ENCODE assay signal across 15 mouse cellular contexts in genomic region chr13:68749801-68750200, GRCm38 (mm10).
A peak's percentile ranks its signal among the peaks of the same experiment; 100 is the strongest.
DNase-seq lines count a peak whose midpoint lies in the region; ATAC-seq and TF ChIP-seq lines count a peak whose summit lies in the region.
"Had no signal": no experiment of that assay in that cellular context is flagged by ENCODE, and none has a peak within 500 bp of the region (broad histone marks: within the 10 kb centered on the region; RNA-seq: fewer than 3 reads in every experiment).

No protein-coding gene starts in this region.

- H3K36me3 ChIP-seq in forebrain, postnatal 0 days (ENCODE audit: insufficient read depth) = no peaks in the 10 kb centered on the region
- H3K36me3 ChIP-seq in forebrain, embryonic 15.5 days = no peaks in the 10 kb centered on the region
- no peaks in the 10 kb centered on the region for H3K36me3 ChIP-seq in embryonic facial prominence, embryonic 14.5 days (ENCODE audit: control insufficient read depth, insufficient read depth, low read length)
- H3K36me3 ChIP-seq: forebrain, embryonic 10.5 days had no signal

- no peak for TF ChIP-seq CTCF in forebrain, postnatal 0 days (IDR thresholded peaks at IDR 0.05; ENCODE audit: low read depth)

- H3K9ac ChIP-seq in forebrain, postnatal 0 days = no peak overlapping the region
- no peak overlapping the region for H3K9ac ChIP-seq in forebrain, embryonic 15.5 days (replicated peaks)
- no peak overlapping the region for H3K9ac ChIP-seq in embryonic facial prominence, embryonic 14.5 days (ENCODE audit: low read depth, low read length)
- H3K9ac ChIP-seq: hindbrain, embryonic 14.5 days; liver, embryonic 14.5 days had no signal

- no peak overlapping the region for H3K27ac ChIP-seq in forebrain, postnatal 0 days (ENCODE audit: low read depth, low read length)
- no peak overlapping the region for H3K27ac ChIP-seq in forebrain, embryonic 15.5 days (replicated peaks)
- peak overlapping the region; percentile 74 for H3K27ac ChIP-seq in embryonic facial prominence, embryonic 14.5 days (replicated peaks; ENCODE audit: low read depth, low read length)
- H3K27ac ChIP-seq: forebrain, embryonic 10.5 days; hindbrain, embryonic 14.5 days; kidney, postnatal 0 days; liver, embryonic 14.5 days had no signal

- no peak overlapping the region for H3K4me3 ChIP-seq in forebrain, postnatal 0 days (ENCODE audit: low read depth, low read length)
- no peak overlapping the region for H3K4me3 ChIP-seq in forebrain, embryonic 15.5 days
- no peak overlapping the region for H3K4me3 ChIP-seq in embryonic facial prominence, embryonic 14.5 days (ENCODE audit: low read depth, low read length)
- H3K4me3 ChIP-seq: forebrain, embryonic 10.5 days; megakaryocyte, embryonic 14.5 days had no signal

- no peaks in the 10 kb centered on the region for H3K4me1 ChIP-seq in forebrain, postnatal 0 days (ENCODE audit: insufficient read depth)
- H3K4me1 ChIP-seq in forebrain, embryonic 15.5 days = no peaks in the 10 kb centered on the region
- peaks cover 9% of the 10 kb centered on the region for H3K4me1 ChIP-seq in embryonic facial prominence, embryonic 14.5 days (ENCODE audit: control insufficient read depth, insufficient read depth, low read length)
- H3K4me1 ChIP-seq: forebrain, embryonic 10.5 days; megakaryocyte, embryonic 14.5 days had no signal

- H3K4me2 ChIP-seq in forebrain, postnatal 0 days (ENCODE audit: low read depth) = no peak overlapping the region
- H3K4me2 ChIP-seq in forebrain, embryonic 15.5 days (replicated peaks) = no peak overlapping the region
- no peak overlapping the region for H3K4me2 ChIP-seq in embryonic facial prominence, embryonic 14.5 days (ENCODE audit: low read depth, low read length)
- H3K4me2 ChIP-seq: hindbrain, embryonic 14.5 days had no signal

- peak; percentile 73 for ATAC-seq in forebrain, postnatal 0 days
- no peak for ATAC-seq in forebrain, embryonic 15.5 days (replicated peaks)
- ATAC-seq in embryonic facial prominence, embryonic 14.5 days (ENCODE audit: low read depth) = 0 out of 2 replicates have a peak, but pooled peaks have one; percentile 14

- no peaks in the 10 kb centered on the region for H3K27me3 ChIP-seq in forebrain, postnatal 0 days (ENCODE audit: insufficient read depth, low read length)
- H3K27me3 ChIP-seq in forebrain, embryonic 15.5 days = no peaks in the 10 kb centered on the region
- no peaks in the 10 kb centered on the region for H3K27me3 ChIP-seq in embryonic facial prominence, embryonic 14.5 days (replicated peaks; ENCODE audit: control insufficient read depth, insufficient read depth, low read length)
- H3K27me3 ChIP-seq: megakaryocyte, embryonic 14.5 days had no signal

- peak; percentile 13 for DNase-seq in forebrain, postnatal 0 days
- peak; percentile 75 for DNase-seq in embryonic facial prominence, embryonic 14.5 days (ENCODE audit: low spot score)
- DNase-seq in layer of hippocampus, postnatal 14 days (ENCODE audit: low spot score in 2 of 2) = peak; percentile 37 to 62
- peak; percentile 50 for DNase-seq in right cerebral cortex, adult 2 months (ENCODE audit: low spot score in 2 of 2)
- no peak for DNase-seq in thymus, postnatal 25 days
- no peak for DNase-seq in cerebellum, adult 9-10 months
- no peak for DNase-seq in adrenal gland, adult 18-20 months (ENCODE audit: low spot score in 2 of 2)
- DNase-seq: adrenal gland, postnatal 10 days; cerebellum, adult 11 months had no signal

- WGBS in forebrain, postnatal 0 days = 73% methylated on average over 9 of the region's 9 CpGs
- 78% methylated on average over 9 of the region's 9 CpGs for WGBS in forebrain, embryonic 15.5 days
- 34% methylated on average over 9 of the region's 9 CpGs for WGBS in embryonic facial prominence, embryonic 14.5 days

- no peaks in the 10 kb centered on the region for H3K9me3 ChIP-seq in forebrain, postnatal 0 days (ENCODE audit: low read length)
- H3K9me3 ChIP-seq in forebrain, embryonic 15.5 days = no peaks in the 10 kb centered on the region
- H3K9me3 ChIP-seq in embryonic facial prominence, embryonic 14.5 days (ENCODE audit: control insufficient read depth, low read length) = no peaks in the 10 kb centered on the region
- H3K9me3 ChIP-seq: forebrain, embryonic 10.5 days had no signal

Comparison
In these comparisons a context has a peak if more than half of its experiments do, and no peak if none do; other contexts are left out.
1. DNase-seq: peak in forebrain, postnatal 0 days (single experiment), embryonic facial prominence, embryonic 14.5 days (single experiment), layer of hippocampus, postnatal 14 days (2 of 2) and right cerebral cortex, adult 2 months (2 of 2); none in thymus, postnatal 25 days (single experiment), cerebellum, adult 9-10 months (single experiment) and adrenal gland, adult 18-20 months (0 of 2).